Mouse (Mus musculus) liver, adult 2 months (tissue): ENCODE data around the gene Tmem265. TPM values are rescaled to one million over a fixed set of nuclear protein-coding genes. Genes with fewer than 3 reads are reported as not detected.

ENCODE experiments used
- DNase-seq: peaks from one replicate; pipeline ENCODE4 v3.0.0-alpha.2; 2011; ENCODE audit warnings: low read depth, low spot score; ENCODE audit errors: extremely low read depth
- H3K27ac ChIP-seq: fragments of 200-500 bp; replicated peaks from 2 replicates; pipeline ENCODE4 v1.5.1; 2012; ENCODE audit warnings: low read depth, mild to moderate bottlenecking, control low read depth, inconsistent platforms, low read length; ENCODE audit not compliant: insufficient read depth
- H3K27me3 ChIP-seq: fragments of 200-500 bp; 2 replicates; pipeline ENCODE4 v1.6.1; 2012; ENCODE audit warnings: mild to moderate bottlenecking, moderate library complexity, low read length, inconsistent platforms; ENCODE audit not compliant: control insufficient read depth, insufficient read depth
- H3K36me3 ChIP-seq: fragments of 200-500 bp; 2 replicates; pipeline ENCODE4 v1.6.1; 2012; ENCODE audit warnings: low read length, inconsistent platforms; ENCODE audit not compliant: control insufficient read depth, insufficient read depth
- H3K4me1 ChIP-seq: fragments of 200-500 bp; 2 replicates; pipeline ENCODE4 v1.6.1; 2011; ENCODE audit warnings: low read length; ENCODE audit not compliant: control insufficient read depth, insufficient read depth
- H3K4me3 ChIP-seq: fragments of 200-500 bp; 2 replicates; pipeline ENCODE4 v1.5.1; 2011; ENCODE audit warnings: low read depth, mild to moderate bottlenecking, control low read depth, low read length, moderate library complexity; ENCODE audit not compliant: insufficient read depth
- H3K79me2 ChIP-seq: fragments of 200-500 bp; 2 replicates; pipeline ENCODE4 v1.6.1; 2012; ENCODE audit warnings: inconsistent platforms, mild to moderate bottlenecking, low read length, moderate library complexity; ENCODE audit not compliant: control insufficient read depth, insufficient read depth
- H3K9ac ChIP-seq: fragments of 200-500 bp; 2 replicates; pipeline ENCODE4 v1.6.1; 2012; ENCODE audit warnings: low read depth, mild to moderate bottlenecking, control low read depth, inconsistent platforms, low read length
- CTCF ChIP-seq: fragments of 200-500 bp; IDR thresholded peaks from 2 replicates; pipeline ENCODE4 v1.5.1; 2011; ENCODE audit warnings: low read depth, low read length, control low read depth
- POLR2A ChIP-seq: fragments of 200-500 bp; IDR thresholded peaks from 2 replicates; pipeline ENCODE4 v1.6.1; 2011; ENCODE audit warnings: low read length, control low read depth; ENCODE audit not compliant: insufficient read depth; ENCODE audit errors: extremely low read depth
- WGBS: fragments of 180-500 bp; shearing (Covaris S2); methylation state at CpG from one replicate; pipeline ENCODE4 v1.1.7; 2018; 5-methylcytosine and 5-hydroxymethylcytosine counted together
- polyA plus RNA-seq: library from polyadenylated mRNA; depleted of rRNA; stranded (reverse); fragments of >200 nt; gene quantifications from 2 replicates; pipeline ENCODE4 v1.2.3, GENCODE M21; 2012; rRNA removed
- total RNA-seq: library from RNA; depleted of rRNA; stranded (reverse); fragments of >200 nt; gene quantifications from 2 replicates; pipeline ENCODE4 v1.2.3, GENCODE M21; 2014; rRNA removed

Gene Tmem265
- total and polyA plus RNA-seq, 2 experiments = 2.7 TPM; not detected in 1

- no peak overlapping the region for H3K9ac ChIP-seq
- H3K79me2 ChIP-seq = 0 out of 2 replicates have a peak, but pooled peaks cover 3% of the 10 kb centered on the region
- 85% methylated on average over 8 of the region's 8 CpGs for WGBS
- H3K27me3 ChIP-seq = no peaks in the 10 kb centered on the region
- H3K4me3 ChIP-seq = no peak overlapping the region
- DNase-seq = no peak
- no peak overlapping the region for H3K27ac ChIP-seq
- TF ChIP-seq POLR2A (no peak), CTCF (no peak)
- peaks cover 3% of the 10 kb centered on the region; the same call in 1 of the 2 replicates for H3K4me1 ChIP-seq
- H3K36me3 ChIP-seq = no peaks in the 10 kb centered on the region; the same call in 1 of the 2 replicates
Observed at GRCm38 (mm10) chr7:127613501-127613900, 52.3 kb downstream of the Tmem265 start.

- 14% methylated on average over 8 of the region's 8 CpGs for WGBS
- peak overlapping the region; percentile 70 for H3K9ac ChIP-seq
- H3K4me1 ChIP-seq = peaks cover 3% of the 10 kb centered on the region; the same call in 1 of the 2 replicates
- peak overlapping the region; percentile 69 for H3K27ac ChIP-seq
- H3K27me3 ChIP-seq = no peaks in the 10 kb centered on the region
- 0 out of 2 replicates have a peak, but pooled peaks cover 3% of the 10 kb centered on the region for H3K79me2 ChIP-seq
- H3K36me3 ChIP-seq = no peaks in the 10 kb centered on the region; the same call in 1 of the 2 replicates
- TF ChIP-seq CTCF (no peak), POLR2A (no peak)
- DNase-seq = peak; percentile 53
- H3K4me3 ChIP-seq = peak overlapping the region; percentile 98
Observed at GRCm38 (mm10) chr7:127614091-127614490, 52.9 kb downstream of the Tmem265 start.

- H3K9ac ChIP-seq = peak overlapping the region; percentile 70
- TF ChIP-seq POLR2A (no peak), CTCF (no peak)
- H3K27ac ChIP-seq = peak overlapping the region; percentile 69
- under 1% methylated on average over 30 of the region's 44 CpGs for WGBS
- H3K79me2 ChIP-seq = 0 out of 2 replicates have a peak, but pooled peaks cover 3% of the 10 kb centered on the region
- no peaks in the 10 kb centered on the region; the same call in 1 of the 2 replicates for H3K36me3 ChIP-seq
- peak; percentile 36 for DNase-seq
- H3K4me1 ChIP-seq = peaks cover 3% of the 10 kb centered on the region; the same call in 1 of the 2 replicates
- H3K4me3 ChIP-seq = peak overlapping the region; percentile 98
- H3K27me3 ChIP-seq = no peaks in the 10 kb centered on the region
Observed at GRCm38 (mm10) chr7:127614511-127614890, 53.3 kb downstream of the Tmem265 start.

GRCm38 (mm10) chr7:127614891-127615843, 54.0 kb downstream of the Tmem265 start, which contains the start of gene Zfp629:
Gene Zfp629, minus strand, starts transcription at chr7:127615797.
- H3K4me3 ChIP-seq = peak within 1 kb of the TSS; percentile 98
- DNase-seq = peak; percentile 62
- H3K4me1 ChIP-seq = peaks cover 3% of the 10 kb centered on the region; the same call in 1 of the 2 replicates
- WGBS = 1% methylated on average over 50 of the region's 50 CpGs
- H3K27me3 ChIP-seq = no peaks in the 10 kb centered on the region
- H3K9ac ChIP-seq = peak within 1 kb of the TSS; percentile 70
- H3K27ac ChIP-seq = peak within 1 kb of the TSS; percentile 86
- H3K36me3 ChIP-seq = no peaks in the 10 kb centered on the region; the same call in 1 of the 2 replicates
- TF ChIP-seq POLR2A = 0 out of 2 replicates have a peak, but pooled peaks have one; percentile 18
- TF ChIP-seq CTCF = no peak
- H3K79me2 ChIP-seq = 0 out of 2 replicates have a peak, but pooled peaks cover 3% of the 10 kb centered on the region

GRCm38 (mm10) chr7:127616336-127616735, 55.1 kb downstream of the Tmem265 start:
- Histone ChIP-seq H3K9ac (no peak overlapping the region), H3K4me3 (no peak overlapping the region), H3K36me3 (no peaks in the 10 kb centered on the region; the same call in 1 of the 2 replicates), H3K4me1 (peaks cover 3% of the 10 kb centered on the region; the same call in 1 of the 2 replicates), H3K79me2 (0 out of 2 replicates have a peak, but pooled peaks cover 3% of the 10 kb centered on the region), H3K27me3 (no peaks in the 10 kb centered on the region), H3K27ac (no peak overlapping the region)
- TF ChIP-seq CTCF (no peak), POLR2A (no peak)
- 70% methylated on average over 1 of the region's 1 CpGs for WGBS
- DNase-seq = no peak

Other genes with a start within 250 kb of the Tmem265 start
- gene Zfp768, start 215.8 kb upstream of the Tmem265 start, total RNA-seq = 7.7 and 9.5 TPM in 2 replicates
- gene Zfp768, start 215.8 kb upstream of the Tmem265 start, polyA plus RNA-seq = 21.2 and 28.0 TPM in 2 replicates
- gene Zfp747, start 185.3 kb upstream of the Tmem265 start, total RNA-seq = 3.6 and 3.7 TPM in 2 replicates
- 3.0 and 4.0 TPM in 2 replicates for gene Zfp747, start 185.3 kb upstream of the Tmem265 start, polyA plus RNA-seq
- 2.0 and 2.3 TPM in 2 replicates for gene 9130019O22Rik, start 174.2 kb upstream of the Tmem265 start, total RNA-seq
- 1.6 and 2.0 TPM in 2 replicates for gene 9130019O22Rik, start 174.2 kb upstream of the Tmem265 start, polyA plus RNA-seq
- gene E430018J23Rik, start 167.8 kb upstream of the Tmem265 start, total RNA-seq = 4.9 and 5.8 TPM in 2 replicates
- gene E430018J23Rik, start 167.8 kb upstream of the Tmem265 start, polyA plus RNA-seq = 5.4 and 7.7 TPM in 2 replicates
- 1.8 and 2.5 TPM in 2 replicates for gene Zfp764, start 154.6 kb upstream of the Tmem265 start, total RNA-seq
- gene Zfp764, start 154.6 kb upstream of the Tmem265 start, polyA plus RNA-seq = 1.3 and 1.8 TPM in 2 replicates
- gene Zfp688, start 139.3 kb upstream of the Tmem265 start, total RNA-seq = 2.9 and 3.0 TPM in 2 replicates
- 8.5 and 9.4 TPM in 2 replicates for gene Zfp688, start 139.3 kb upstream of the Tmem265 start, polyA plus RNA-seq
- 0.47 and 0.74 TPM in 2 replicates for gene Zfp689, start 112.2 kb upstream of the Tmem265 start, total RNA-seq
- 0.92 and 1.9 TPM in 2 replicates for gene Zfp689, start 112.2 kb upstream of the Tmem265 start, polyA plus RNA-seq
- 8.3 and 9.5 TPM in 2 replicates for gene Prr14, start 101.8 kb upstream of the Tmem265 start, total RNA-seq
- gene Prr14, start 101.8 kb upstream of the Tmem265 start, polyA plus RNA-seq = 41.5 and 44.6 TPM in 2 replicates
- gene Fbrs, start 82.2 kb upstream of the Tmem265 start, total RNA-seq = 3.6 and 6.4 TPM in 2 replicates
- 9.5 and 11.8 TPM in 2 replicates for gene Fbrs, start 82.2 kb upstream of the Tmem265 start, polyA plus RNA-seq
- gene Srcap, start 49.4 kb upstream of the Tmem265 start, total RNA-seq = 10.9 and 13.8 TPM in 2 replicates
- gene Srcap, start 49.4 kb upstream of the Tmem265 start, polyA plus RNA-seq = 8.9 and 9.6 TPM in 2 replicates
- 4.6 and 7.7 TPM in 2 replicates for gene Gm42715, start 41.8 kb upstream of the Tmem265 start, total RNA-seq
- 5.9 and 7.5 TPM in 2 replicates for gene Gm42715, start 41.8 kb upstream of the Tmem265 start, polyA plus RNA-seq
- gene Phkg2, start 11.9 kb downstream of the Tmem265 start, total RNA-seq = 20.1 and 22.2 TPM in 2 replicates
- 33.4 and 40.5 TPM in 2 replicates for gene Phkg2, start 11.9 kb downstream of the Tmem265 start, polyA plus RNA-seq
- 1.5 and 1.9 TPM in 2 replicates for gene Ccdc189, start 27.2 kb downstream of the Tmem265 start, total RNA-seq
- 1.3 and 1.7 TPM in 2 replicates for gene Ccdc189, start 27.2 kb downstream of the Tmem265 start, polyA plus RNA-seq
- gene Rnf40, start 27.4 kb downstream of the Tmem265 start, total RNA-seq = 14.5 and 18.3 TPM in 2 replicates
- gene Rnf40, start 27.4 kb downstream of the Tmem265 start, polyA plus RNA-seq = 12.4 and 13.6 TPM in 2 replicates
- 5.0 and 7.0 TPM in 2 replicates for gene Zfp629, start 54.4 kb downstream of the Tmem265 start, total RNA-seq
- 4.8 and 5.8 TPM in 2 replicates for gene Zfp629, start 54.4 kb downstream of the Tmem265 start, polyA plus RNA-seq
- gene Bcl7c, start 147.5 kb downstream of the Tmem265 start, total RNA-seq = 7.3 and 7.6 TPM in 2 replicates
- gene Bcl7c, start 147.5 kb downstream of the Tmem265 start, polyA plus RNA-seq = 20.0 and 23.2 TPM in 2 replicates
- 2.7 and 4.4 TPM in 2 replicates for gene Ctf1, start 151.3 kb downstream of the Tmem265 start, total RNA-seq
- gene Ctf1, start 151.3 kb downstream of the Tmem265 start, polyA plus RNA-seq = 10.5 and 15.9 TPM in 2 replicates
- not detected in 2 replicates for gene Ctf2, start 170.8 kb downstream of the Tmem265 start, total RNA-seq
- gene Ctf2, start 170.8 kb downstream of the Tmem265 start, polyA plus RNA-seq = not detected in 2 replicates
- gene Fbxl19, start 183.2 kb downstream of the Tmem265 start, total RNA-seq = 1.9 and 2.4 TPM in 2 replicates
- gene Fbxl19, start 183.2 kb downstream of the Tmem265 start, polyA plus RNA-seq = 3.9 and 4.7 TPM in 2 replicates
- 10.2 and 14.7 TPM in 2 replicates for gene Orai3, start 208.4 kb downstream of the Tmem265 start, total RNA-seq
- 21.1 and 26.6 TPM in 2 replicates for gene Orai3, start 208.4 kb downstream of the Tmem265 start, polyA plus RNA-seq
- gene Setd1a, start 215.3 kb downstream of the Tmem265 start, total RNA-seq = 2.6 and 5.4 TPM in 2 replicates
- gene Setd1a, start 215.3 kb downstream of the Tmem265 start, polyA plus RNA-seq = 5.5 and 7.8 TPM in 2 replicates
- gene Gm49388, start 224.2 kb downstream of the Tmem265 start, total RNA-seq = not detected in 2 replicates
- gene Gm49388, start 224.2 kb downstream of the Tmem265 start, polyA plus RNA-seq = not detected in 2 replicates
- gene Hsd3b7, start 239.2 kb downstream of the Tmem265 start, total RNA-seq = 458 and 477 TPM in 2 replicates
- 1,150 and 1,162 TPM in 2 replicates for gene Hsd3b7, start 239.2 kb downstream of the Tmem265 start, polyA plus RNA-seq